Mouse (Mus musculus): ENCODE results near the gene Sec14l5.

GRCm38 (mm10) chr16:5147037-5147385 is at the start of gene Sec14l5:
- no peak for TF ChIP-seq POLR2A (IDR thresholded peaks at IDR 0.05; ENCODE audit: extremely low read depth, insufficient read depth, low read length)
- no peak for TF ChIP-seq CTCF (IDR thresholded peaks at IDR 0.05; ENCODE audit: low read depth, low read length)
